Mouse (Mus musculus) liver, embryonic 16.5 days (tissue): ENCODE measurements around the gene Stk24. TPM values are rescaled to one million over a fixed set of nuclear protein-coding genes. Genes with fewer than 3 reads are reported as not detected.

Experiments
- ATAC-seq: fragments of 200-750 bp; cut with Nextera tagmentation; 2 replicates; pipeline ENCODE4 v1.8.0; 2017; ENCODE audit warnings: low read depth, mild to moderate bottlenecking, moderate number of reproducible peaks, moderate library complexity
- H3K27ac ChIP-seq: fragments of 300-500 bp; sonication (generic); 2 replicates; pipeline ENCODE4 v1.5.1; 2014; ENCODE audit warnings: mild to moderate bottlenecking, low read length
- H3K27me3 ChIP-seq: fragments of 300-500 bp; sonication (generic); 2 replicates; pipeline ENCODE4 v1.6.1; 2014; ENCODE audit warnings: low read depth, low read length, mixed read lengths; ENCODE audit not compliant: control insufficient read depth, insufficient read depth
- H3K36me3 ChIP-seq: fragments of 300-500 bp; sonication (generic); 2 replicates; pipeline ENCODE4 v1.6.1; 2014; ENCODE audit warnings: mild to moderate bottlenecking; ENCODE audit not compliant: control insufficient read depth, insufficient read depth
- H3K4me1 ChIP-seq: fragments of 300-500 bp; sonication (generic); 2 replicates; pipeline ENCODE4 v1.6.1; 2014; ENCODE audit warnings: low read depth, low read length, mixed read lengths; ENCODE audit not compliant: control insufficient read depth
- H3K4me2 ChIP-seq: fragments of 300-500 bp; sonication (generic); 2 replicates; pipeline ENCODE4 v1.6.1; 2014; ENCODE audit warnings: low read depth, low read length, mixed read lengths
- H3K4me3 ChIP-seq: fragments of 300-500 bp; sonication (generic); 2 replicates; pipeline ENCODE4 v1.5.1; 2014; ENCODE audit warnings: low read depth, mild to moderate bottlenecking, low read length
- H3K9ac ChIP-seq: fragments of 300-500 bp; sonication (generic); 2 replicates; pipeline ENCODE4 v1.6.1; 2014; ENCODE audit warnings: low read depth, low read length
- H3K9me3 ChIP-seq: fragments of 300-500 bp; sonication (generic); replicated peaks from 2 replicates; pipeline ENCODE4 v1.6.1; 2016; ENCODE audit warnings: low read length; ENCODE audit not compliant: control insufficient read depth
- WGBS: fragments of 180-500 bp; shearing (Covaris S2); extraction: QIAGEN DNeasy Blood & Tissue Kit; methylation state at CpG from one replicate; pipeline ENCODE4 v1.1.7; 2014; ENCODE audit not compliant: insufficient replicate concordance; 5-methylcytosine and 5-hydroxymethylcytosine counted together
- polyA plus RNA-seq: library from polyadenylated mRNA; unstranded; fragments of >200 nt; fragmentation: Nextera tagmentation; extraction: Ambion mirVana; gene quantifications from 2 replicates; pipeline ENCODE4 v1.2.1, GENCODE M21; 2015

Stk24 gene
- polyA plus RNA-seq, 1 experiment from 2014 or later: 26.1 TPM

DNA sequence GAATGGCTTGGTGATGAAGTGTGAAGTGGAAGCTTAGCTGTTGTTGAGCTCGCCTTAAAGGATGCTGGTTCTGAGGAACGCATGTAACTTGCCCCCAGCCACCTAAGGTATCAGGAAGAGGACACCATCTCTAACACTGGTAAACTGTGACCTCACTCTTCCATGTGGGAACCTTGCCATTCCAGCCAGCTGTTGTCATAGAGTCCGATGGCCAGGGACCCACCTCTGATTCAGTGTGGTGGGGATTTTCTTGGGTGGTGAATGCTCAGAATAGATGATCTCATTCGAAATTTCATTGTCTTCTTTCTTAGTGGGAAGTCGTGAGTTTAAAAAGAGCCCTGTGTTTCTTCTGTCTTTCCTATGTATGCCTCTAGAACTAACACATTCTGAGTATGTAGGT is 128.7 kb downstream of the Stk24 start:
- Histone ChIP-seq H3K9ac (no peak overlapping the region), H3K36me3 (no peaks in the 10 kb centered on the region), H3K9me3 (no peaks in the 10 kb centered on the region), H3K4me2 (no peak overlapping the region), H3K27me3 (no peaks in the 10 kb centered on the region), H3K4me3 (no peak overlapping the region), H3K27ac (no peak overlapping the region), H3K4me1 (no peaks in the 10 kb centered on the region; the same call in 1 of the 2 replicates)
- WGBS: 55% methylated on average over 5 of the region's 5 CpGs
- no peak for ATAC-seq

DNA sequence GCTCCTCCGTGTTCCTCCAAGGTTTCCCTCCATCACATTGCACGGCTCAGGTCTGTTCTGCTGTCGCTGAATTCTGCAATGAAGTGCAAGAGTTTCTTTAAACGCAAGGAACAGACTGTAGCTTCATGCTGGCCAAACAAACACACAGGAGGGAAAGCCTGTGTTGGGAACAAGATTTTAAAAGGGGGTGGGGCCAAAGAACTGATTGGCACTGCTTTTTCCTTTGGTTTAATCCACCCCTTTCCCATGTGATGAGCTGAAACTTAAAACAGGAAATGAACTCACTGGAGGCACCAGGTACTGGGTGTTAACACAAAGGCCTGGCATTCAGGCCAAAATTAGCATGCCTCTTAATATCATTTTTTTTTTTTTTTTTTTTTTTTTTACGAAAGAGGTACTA is 131.5 kb downstream of the Stk24 start:
- WGBS: 69% methylated on average over 5 of the region's 5 CpGs
- Histone ChIP-seq H3K27me3 (no peaks in the 10 kb centered on the region), H3K4me1 (no peaks in the 10 kb centered on the region; the same call in 1 of the 2 replicates), H3K27ac (no peak overlapping the region), H3K4me3 (no peak overlapping the region), H3K4me2 (no peak overlapping the region), H3K9me3 (no peaks in the 10 kb centered on the region), H3K36me3 (peaks cover 2% of the 10 kb centered on the region; the same call in 1 of the 2 replicates), H3K9ac (no peak overlapping the region)
- ATAC-seq: no peak

DNA sequence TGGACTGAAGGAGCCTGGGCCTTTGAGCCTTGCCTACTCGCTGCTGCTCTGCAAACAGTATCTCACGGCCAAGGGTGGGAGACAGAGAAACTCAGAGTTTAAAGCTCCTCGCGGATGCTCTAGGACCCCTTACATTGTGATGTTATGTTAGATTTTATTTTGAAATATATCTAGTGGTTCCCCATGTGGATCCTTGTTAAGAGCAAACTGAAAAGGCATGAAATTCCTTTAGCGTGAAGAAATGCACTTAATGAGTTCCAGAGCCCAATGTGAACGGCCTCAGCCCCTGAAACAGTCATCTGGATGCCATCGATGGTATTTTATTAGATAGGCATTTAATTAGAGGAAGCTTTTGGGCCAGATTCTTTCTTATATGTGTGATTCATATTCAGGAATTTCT is 132.5 kb downstream of the Stk24 start:
- Histone ChIP-seq H3K4me1 (no peaks in the 10 kb centered on the region), H3K27ac (no peak overlapping the region), H3K9me3 (no peaks in the 10 kb centered on the region), H3K4me2 (no peak overlapping the region), H3K9ac (no peak overlapping the region), H3K27me3 (no peaks in the 10 kb centered on the region), H3K36me3 (peaks cover 2% of the 10 kb centered on the region; the same call in 1 of the 2 replicates), H3K4me3 (no peak overlapping the region)
- WGBS: 76% methylated on average over 7 of the region's 7 CpGs
- ATAC-seq: no peak

DNA sequence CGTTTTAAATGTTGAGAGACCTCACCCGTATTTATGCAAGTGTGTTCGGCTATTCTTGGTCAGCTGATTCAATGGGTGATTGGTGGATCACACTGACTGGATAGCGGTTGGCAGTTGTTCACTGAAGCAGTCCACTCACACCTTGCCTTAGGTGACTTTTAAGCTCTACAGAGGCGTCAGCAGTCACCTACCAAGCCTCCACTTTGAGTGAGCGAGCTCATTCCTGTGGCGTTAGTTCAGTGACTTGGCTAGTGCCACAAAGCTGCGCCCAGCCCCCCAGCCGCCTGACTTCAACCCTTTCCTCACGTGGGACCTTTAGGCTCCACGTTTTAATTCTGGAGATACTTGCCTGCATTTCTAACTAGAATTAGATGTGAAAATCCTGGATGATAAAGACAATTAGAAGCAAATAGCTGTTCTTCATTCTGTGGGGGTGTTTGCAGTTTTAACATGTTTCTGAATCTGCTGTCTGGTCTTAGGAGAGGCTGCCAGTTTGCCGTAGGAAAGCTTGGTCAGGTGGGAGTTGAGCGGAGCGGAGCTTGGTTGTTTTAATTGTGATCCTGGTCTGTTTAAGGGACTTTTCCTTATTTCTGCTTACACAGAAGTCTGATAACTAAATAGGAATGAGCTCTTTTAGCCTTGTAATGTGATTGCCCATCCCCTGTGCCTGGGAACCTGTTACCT is 133.6 kb downstream of the Stk24 start:
- H3K9ac ChIP-seq: no peak overlapping the region
- H3K4me2 ChIP-seq: no peak overlapping the region
- ATAC-seq: no peak
- no peaks in the 10 kb centered on the region for H3K9me3 ChIP-seq
- 68% methylated on average over 14 of the region's 14 CpGs for WGBS
- H3K27me3 ChIP-seq: no peaks in the 10 kb centered on the region
- no peak overlapping the region for H3K27ac ChIP-seq
- H3K4me3 ChIP-seq: no peak overlapping the region
- H3K4me1 ChIP-seq: no peaks in the 10 kb centered on the region
- H3K36me3 ChIP-seq: peaks cover 2% of the 10 kb centered on the region; the same call in 1 of the 2 replicates

DNA sequence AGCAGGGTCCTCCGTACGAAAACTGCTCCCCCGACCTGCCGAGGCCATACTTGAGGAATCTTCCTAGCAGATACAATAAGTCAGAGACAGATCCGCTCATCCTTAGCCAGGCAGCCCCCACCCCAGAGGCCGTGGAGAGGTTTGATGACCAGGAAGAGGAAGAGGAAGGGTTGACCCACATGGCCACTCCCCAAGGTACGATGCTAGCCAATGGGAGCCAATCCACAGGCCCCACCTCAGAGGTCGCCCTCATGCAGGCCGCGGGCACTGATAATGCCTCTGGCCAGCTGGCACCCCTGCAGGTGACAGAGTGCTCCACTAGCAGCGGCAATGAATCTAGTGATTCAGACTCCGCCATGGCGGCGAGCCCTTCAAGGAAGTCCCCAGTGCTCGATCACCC is 135.7 kb downstream of the Stk24 start:
- Histone ChIP-seq H3K36me3 (peaks cover 2% of the 10 kb centered on the region; the same call in 1 of the 2 replicates), H3K9ac (no peak overlapping the region), H3K27me3 (no peaks in the 10 kb centered on the region), H3K27ac (no peak overlapping the region), H3K4me3 (no peak overlapping the region), H3K4me1 (no peaks in the 10 kb centered on the region), H3K9me3 (no peaks in the 10 kb centered on the region), H3K4me2 (no peak overlapping the region)
- WGBS: 77% methylated on average over 15 of the region's 15 CpGs
- no peak for ATAC-seq

DNA sequence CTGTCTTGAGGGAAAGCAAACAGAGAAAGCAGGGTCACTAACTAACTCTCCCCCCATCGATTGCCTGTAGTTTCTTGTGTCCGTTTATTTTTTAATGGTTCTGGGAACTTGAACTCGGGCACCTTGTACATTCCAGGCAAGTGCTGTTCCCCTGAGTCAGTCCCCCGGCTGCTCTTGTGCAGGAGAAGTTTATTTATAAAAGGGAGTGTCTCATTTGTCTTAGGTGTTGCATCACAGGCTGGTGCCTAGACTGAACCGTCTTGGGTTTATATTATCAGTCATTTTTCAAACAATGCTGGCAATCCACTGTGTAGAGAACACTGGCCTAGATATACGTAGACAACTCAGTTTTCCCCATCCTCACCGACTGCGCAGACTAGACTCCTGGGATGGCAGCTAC is 140.4 kb downstream of the Stk24 start:
- Histone ChIP-seq H3K36me3 (peaks cover 2% of the 10 kb centered on the region; the same call in 1 of the 2 replicates), H3K4me1 (no peaks in the 10 kb centered on the region), H3K27ac (no peak overlapping the region), H3K4me2 (no peak overlapping the region), H3K27me3 (no peaks in the 10 kb centered on the region), H3K9ac (no peak overlapping the region), H3K4me3 (no peak overlapping the region), H3K9me3 (no peaks in the 10 kb centered on the region)
- ATAC-seq: no peak
- 54% methylated on average over 8 of the region's 8 CpGs for WGBS

DNA sequence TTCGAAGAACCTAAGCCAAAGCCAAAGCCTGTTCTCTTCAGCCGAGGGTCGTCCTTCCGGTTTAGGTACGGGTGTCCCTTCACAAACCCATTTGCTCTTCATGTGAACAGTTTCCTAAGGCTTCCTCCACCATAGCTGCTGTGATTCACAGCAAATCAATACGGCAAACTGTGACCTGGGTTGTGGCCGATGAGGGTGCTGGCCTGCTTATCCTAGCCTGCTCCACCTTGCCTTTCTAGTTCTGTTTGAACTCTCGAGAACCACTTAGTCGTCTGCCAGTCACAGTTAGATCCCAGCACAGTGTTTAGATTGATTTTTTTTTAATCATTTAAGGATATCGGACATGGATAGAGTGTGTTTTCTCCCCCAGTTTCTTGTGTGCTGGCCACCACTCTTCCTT is 141.1 kb downstream of the Stk24 start:
- Histone ChIP-seq H3K27me3 (no peaks in the 10 kb centered on the region), H3K4me3 (no peak overlapping the region), H3K27ac (no peak overlapping the region), H3K4me1 (no peaks in the 10 kb centered on the region), H3K36me3 (no peaks in the 10 kb centered on the region), H3K9ac (no peak overlapping the region), H3K4me2 (no peak overlapping the region), H3K9me3 (no peaks in the 10 kb centered on the region)
- ATAC-seq: 0 out of 2 replicates have a peak, but pooled peaks have one; percentile 11
- WGBS: 55% methylated on average over 10 of the region's 10 CpGs

DNA sequence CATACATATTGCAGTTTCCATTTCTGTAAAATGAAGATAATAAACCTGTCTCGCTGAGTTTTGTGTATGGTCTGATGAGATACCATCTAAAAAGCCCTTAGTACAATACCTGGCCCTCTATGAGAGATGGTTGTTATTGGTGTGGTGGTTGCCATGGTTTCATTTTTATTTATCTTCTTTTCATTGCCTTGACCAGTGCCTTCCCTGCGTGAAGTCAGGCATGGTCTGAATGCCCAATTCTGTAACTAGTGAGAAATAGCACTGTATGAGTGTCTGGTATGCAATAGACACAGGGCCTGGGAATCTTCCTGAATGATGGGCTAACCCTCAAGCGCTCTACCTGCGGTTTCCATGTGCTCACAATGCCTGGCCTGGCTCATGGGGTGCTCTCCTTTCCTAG is 143.1 kb downstream of the Stk24 start:
- ATAC-seq: no peak
- 59% methylated on average over 4 of the region's 4 CpGs for WGBS
- Histone ChIP-seq H3K4me2 (no peak overlapping the region), H3K9me3 (no peaks in the 10 kb centered on the region), H3K4me3 (no peak overlapping the region), H3K27me3 (no peaks in the 10 kb centered on the region), H3K9ac (no peak overlapping the region), H3K27ac (no peak overlapping the region), H3K36me3 (no peaks in the 10 kb centered on the region), H3K4me1 (no peaks in the 10 kb centered on the region)
